Mouse (Mus musculus) spleen, postnatal 4 days (tissue): Measurements from ENCODE around the gene Pnmal2.
A peak's percentile ranks its signal among the peaks of the same experiment; 100 is the strongest.

ENCODE experiments used
- DNase-seq, 2 experiments: peaks; one replicate each; pipeline ENCODE4 v3.0.0; 2022; ENCODE audit warnings: low spot score in 2 of 2

Pnmal2 gene

GRCm38 (mm10) chr7:16917447-16917846 is 27.0 kb upstream of the Pnmal2 start:
- DNase-seq, result no peak

DNA sequence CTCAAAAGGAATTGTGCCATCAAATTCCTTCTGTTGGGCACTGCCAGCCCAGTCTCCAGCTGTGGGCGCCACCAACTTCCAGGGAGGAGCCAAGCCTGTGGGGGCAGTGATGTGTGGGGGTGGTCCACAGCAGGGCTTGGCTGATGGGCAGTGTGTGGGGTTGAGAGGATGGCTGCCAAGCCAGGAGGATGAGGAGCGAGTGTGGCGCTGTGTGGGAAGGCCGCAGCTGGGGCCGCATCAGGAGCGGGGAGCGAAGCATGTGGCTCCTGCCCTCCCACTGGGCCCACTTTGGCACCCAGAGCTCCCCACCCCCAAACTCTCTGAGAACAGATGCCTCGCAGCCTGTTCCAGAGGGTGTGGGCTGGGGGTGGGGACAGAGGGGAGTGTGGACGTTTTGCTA is 26.5 kb upstream of the Pnmal2 start:
- no peak for DNase-seq

DNA sequence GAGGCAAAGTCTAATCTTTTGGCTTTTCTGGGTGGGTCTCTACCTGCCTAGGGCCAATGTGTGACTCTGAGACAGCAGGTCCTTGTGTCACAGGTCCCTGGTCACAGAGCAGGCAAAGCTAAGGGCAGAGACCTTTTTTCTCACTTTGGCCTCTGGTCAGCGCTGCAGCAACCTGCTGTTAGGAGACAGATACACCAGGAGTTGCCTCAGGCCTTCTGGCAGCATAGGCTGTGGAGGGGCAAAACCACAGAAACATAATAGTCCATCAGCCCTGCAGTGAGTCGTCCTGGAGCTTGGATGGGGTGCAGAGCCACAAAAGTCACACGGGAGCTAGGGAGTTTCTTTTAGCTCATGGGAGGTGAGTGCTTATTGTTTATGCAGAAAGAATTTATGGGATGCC is 25.8 kb upstream of the Pnmal2 start:
- no peak for DNase-seq

DNA sequence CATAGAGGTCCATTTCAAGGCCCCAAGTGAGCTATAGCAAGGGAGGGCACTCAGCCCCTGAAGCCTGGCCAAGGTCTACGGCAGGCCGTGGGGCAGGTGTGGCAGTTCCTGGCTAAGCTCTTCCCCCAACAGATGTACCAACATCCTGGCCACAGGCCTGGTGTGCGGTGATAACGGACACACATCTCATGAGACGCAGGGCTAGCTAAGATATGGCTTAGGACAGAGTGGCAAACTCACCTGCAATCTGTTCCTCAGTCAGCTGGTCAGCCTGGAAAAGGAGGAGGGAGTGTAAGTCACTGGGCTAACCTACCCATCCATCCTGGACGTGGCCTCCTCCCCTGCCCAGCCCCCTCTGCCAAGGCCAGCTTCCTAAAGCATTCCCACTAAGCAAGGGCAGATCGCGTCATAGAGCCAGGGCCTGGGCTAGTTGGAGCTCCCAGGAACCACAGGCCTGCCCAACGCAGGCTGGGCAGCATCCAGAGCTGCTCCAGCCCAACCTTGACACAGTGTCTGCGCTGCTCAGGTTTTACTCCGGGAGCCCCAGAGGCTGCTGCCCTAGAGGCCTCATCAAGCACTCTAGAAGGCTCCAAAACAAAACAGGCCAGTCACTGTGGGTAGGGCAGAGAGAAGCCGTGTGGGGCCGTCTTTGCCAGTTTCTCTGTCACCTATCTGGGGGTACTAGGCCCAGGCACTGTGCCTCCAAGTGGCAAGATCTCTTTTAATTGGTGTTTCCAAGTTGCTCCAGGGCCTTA is 24.9 kb upstream of the Pnmal2 start:
- peak in 1 of 2 experiments; percentile 58 for DNase-seq

- no peak for DNase-seq
These were observed 24.3 kb upstream of the Pnmal2 start for GRCm38 (mm10) chr7:16920150-16920579.

GRCm38 (mm10) chr7:16920818-16921791 is 23.4 kb upstream of the Pnmal2 start:
- DNase-seq, result no peak

- no peak for DNase-seq
These were observed 22.6 kb upstream of the Pnmal2 start for GRCm38 (mm10) chr7:16921881-16922335.

DNA sequence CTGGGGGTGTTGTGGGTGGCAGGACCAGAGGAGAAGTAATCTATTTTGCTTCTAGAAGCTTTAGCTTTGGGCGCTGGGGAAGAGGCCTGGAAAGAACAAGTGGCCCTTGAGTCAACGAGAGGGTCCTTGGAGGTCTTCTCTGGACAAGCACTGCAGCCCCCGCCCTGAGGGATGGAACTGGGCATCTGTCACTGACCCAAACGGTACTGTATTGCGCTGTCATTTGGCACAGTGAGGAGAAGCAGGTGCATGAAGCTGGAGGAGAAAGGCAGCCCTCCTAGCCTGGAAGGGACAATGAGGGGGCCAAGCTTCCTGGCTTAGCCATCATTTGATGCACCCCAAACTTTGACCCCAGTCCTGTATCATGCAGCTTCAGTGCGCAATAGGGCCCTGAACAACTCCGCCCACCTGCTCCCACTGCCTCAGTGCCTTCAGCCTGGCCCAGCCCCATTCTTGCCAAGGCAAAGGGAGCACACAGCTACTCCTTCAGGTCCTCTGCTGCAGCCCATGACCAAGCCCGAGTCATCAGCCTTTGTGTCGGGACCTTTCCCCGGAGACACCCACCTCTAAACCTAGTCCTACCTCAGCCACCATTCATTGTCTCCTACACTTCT is 22.0 kb upstream of the Pnmal2 start:
- peak; percentile 58 to 80 for DNase-seq

GRCm38 (mm10) chr7:16923283-16924036 is 21.0 kb upstream of the Pnmal2 start:
- peak; percentile 44 to 79 for DNase-seq

DNA sequence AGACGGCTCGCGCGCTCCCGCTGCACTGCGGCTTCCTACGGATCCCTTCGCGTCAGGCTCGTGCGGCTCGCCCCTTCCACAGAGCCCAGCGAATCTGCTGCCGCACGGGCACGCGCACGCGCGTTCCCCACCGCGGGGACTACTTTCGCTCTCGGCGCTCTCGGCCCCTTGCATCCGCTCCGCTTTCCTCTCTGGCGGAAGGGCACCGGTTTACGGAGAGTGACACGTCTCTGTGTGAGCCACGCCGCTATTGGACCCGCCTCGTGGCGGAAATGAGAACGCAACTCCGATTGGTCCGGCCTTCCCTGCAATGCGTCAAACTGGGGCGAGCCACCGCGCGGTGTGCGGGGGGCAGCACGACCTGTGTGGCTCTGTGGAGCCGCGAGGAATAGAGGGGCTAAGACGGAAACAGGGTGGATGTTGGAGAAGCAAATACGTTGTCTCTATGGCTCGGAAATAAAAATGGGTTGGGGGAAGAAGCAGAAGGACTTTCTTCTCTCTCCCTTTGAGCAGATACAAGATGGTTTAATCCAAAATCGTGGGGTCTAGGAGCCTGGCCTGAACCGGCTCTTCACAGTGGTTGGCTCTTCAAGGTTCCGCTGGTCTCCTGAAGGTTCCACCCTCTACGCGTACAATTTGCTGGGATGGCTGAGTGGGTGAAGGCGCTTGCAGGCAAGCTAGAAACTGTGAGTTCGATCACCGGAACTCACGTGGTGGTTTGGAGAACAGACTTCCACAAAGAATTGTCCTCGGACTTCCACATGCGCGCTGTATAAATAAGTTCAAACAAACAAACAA is 20.2 kb upstream of the Pnmal2 start, which contains the start of gene Calm3:
Gene Calm3, minus strand, starts transcription at position 78 of the 798 bp plus-strand sequence.
- peak; percentile 99 to 100 for DNase-seq

DNA sequence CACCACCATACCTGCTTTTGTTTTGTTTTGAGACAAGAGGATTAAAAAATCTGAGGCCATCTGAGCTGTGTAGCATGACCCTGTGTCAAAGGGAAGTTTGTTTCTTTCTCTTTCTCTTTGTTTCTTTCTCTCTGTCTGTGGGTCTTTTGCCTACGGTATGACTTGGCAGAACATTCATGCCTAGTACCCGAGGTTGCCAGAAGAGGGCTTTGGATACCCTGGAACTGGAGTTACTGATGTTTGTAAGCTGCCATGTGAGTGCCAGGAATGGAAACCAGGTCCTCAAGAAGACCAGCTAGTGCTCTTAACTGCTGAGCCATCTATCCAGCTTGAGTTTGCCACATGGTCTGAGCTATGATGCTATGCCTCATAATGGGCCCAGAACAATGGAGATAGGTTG is 16.1 kb upstream of the Pnmal2 start:
- no peak for DNase-seq

- peak; percentile 59 to 85 for DNase-seq
These were observed 13.6 kb upstream of the Pnmal2 start for GRCm38 (mm10) chr7:16930850-16931249.

GRCm38 (mm10) chr7:16931968-16932627 is 12.4 kb upstream of the Pnmal2 start:
- DNase-seq, result peak; percentile 79 to 94

GRCm38 (mm10) chr7:16932704-16933577 is 11.5 kb upstream of the Pnmal2 start:
- DNase-seq, result no peak

DNA sequence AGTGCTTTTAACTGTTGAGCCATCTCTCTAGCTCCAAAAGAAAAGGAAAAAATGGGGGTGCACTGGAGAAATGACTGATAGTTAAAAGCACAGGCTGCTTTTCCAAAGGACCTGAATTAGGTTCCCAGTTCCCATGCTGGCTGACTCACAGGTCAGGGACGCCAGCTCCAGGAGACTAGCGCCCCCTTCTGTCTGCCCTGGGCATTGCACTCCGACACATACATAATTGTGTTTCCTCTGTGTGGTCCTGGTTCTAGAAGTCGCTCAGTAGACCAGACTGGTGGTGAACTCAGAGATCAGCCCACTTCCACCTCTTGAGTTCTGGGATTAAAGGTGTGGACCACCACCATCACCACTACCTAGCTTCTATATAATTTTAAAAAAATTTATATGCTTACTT is 7.2 kb upstream of the Pnmal2 start:
- DNase-seq, result peak in 1 of 2 experiments; percentile 71

DNA sequence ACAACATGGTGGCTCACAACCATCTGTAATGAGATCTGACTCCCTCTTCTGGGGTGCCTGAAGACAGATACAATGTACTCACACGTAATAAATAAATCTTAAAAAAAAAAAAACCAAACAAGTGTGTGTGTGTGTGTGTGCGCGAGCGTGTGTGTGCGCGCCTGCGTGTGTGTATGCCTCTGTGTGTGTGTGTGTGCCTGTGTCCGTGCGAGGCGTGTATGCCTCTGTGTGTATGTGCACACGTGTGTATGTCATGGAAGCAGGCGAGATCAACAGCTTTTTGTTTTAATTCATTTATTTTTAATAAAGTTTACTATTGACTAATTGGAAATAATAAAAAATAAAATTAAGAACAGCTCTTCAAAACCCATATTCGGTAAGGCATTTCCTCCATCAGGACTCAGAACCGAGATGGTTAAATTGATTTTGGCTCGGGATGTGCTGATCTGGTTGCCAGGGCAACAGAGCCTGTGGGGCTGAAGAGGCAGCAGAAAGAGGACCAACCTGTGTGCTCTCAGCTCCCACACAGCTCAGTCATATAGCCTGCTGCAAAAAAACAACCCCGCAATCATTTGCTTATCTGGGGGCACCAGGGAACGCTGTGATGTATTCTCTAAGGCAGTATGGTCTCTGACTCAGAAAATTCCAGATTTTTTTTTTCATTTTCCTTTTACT is 6.2 kb upstream of the Pnmal2 start:
- no peak for DNase-seq

GRCm38 (mm10) chr7:16940292-16940691 is 4.2 kb upstream of the Pnmal2 start:
- no peak for DNase-seq

GRCm38 (mm10) chr7:16942861-16943260 is 1.6 kb upstream of the Pnmal2 start:
- DNase-seq, result no peak
